Mouse (Mus musculus): ENCODE results near the gene Mlc1. TPM values are rescaled to one million over a fixed set of nuclear protein-coding genes. Genes with fewer than 3 reads are reported as not detected.

Mlc1 gene
- 0.07 TPM in 1 of 2 replicates, not detected in the other for polyA plus RNA-seq (2015; fragmentation: Nextera tagmentation; extraction: Ambion mirVana)

DNA sequence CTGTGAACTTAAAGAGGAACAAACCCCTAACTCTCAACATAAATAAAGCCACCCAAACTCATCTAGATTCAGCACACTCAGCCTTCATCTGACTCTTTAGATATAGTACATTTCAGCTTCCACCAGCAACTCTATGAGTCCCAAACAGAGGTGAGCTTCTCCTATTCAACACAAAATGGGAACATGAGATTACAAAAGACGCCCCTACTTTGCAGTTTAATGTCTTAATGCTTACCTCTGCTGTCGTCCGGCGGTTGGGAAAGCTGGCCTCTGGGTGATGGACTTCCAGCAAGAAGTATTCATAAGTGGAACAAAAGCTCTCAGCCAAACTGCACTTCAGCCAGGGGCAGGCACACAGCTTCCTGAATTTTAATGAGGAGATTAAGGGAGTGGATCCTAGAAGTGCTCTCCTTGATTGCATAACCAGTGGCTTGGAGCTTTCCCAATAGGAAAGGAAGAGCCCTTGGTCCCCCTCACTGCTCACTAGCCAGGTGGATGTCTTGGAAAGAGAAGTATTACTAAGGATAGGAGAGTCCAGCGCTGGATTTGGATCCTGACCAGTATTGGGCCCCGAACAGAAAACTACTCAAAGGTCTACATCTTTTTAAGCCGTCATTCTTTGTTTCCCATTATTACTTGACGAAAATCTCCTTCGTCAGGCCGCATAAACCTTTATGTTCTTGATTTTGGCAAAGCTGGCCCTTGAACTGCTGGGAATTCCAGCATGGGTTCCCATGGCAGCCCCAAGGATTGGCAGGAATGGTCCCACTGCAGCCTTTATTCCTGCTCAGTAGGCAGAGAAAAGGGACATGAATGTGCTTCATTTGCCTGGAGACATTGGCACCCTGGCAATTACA, at the start of gene Mlc1:
Gene Mlc1, minus strand, starts transcription at position 727 of the 857 bp plus-strand sequence.
- Histone ChIP-seq H3K4me1 (replicated peaks; ENCODE audit: insufficient read depth, low read length) (no peaks in the 10 kb centered on the region), H3K36me3 (ENCODE audit: insufficient read depth, low read length) (no peaks in the 10 kb centered on the region), H3K9ac (ENCODE audit: low read depth, low read length) (no peak within 1 kb of the TSS), H3K27ac (no peak within 1 kb of the TSS), H3K27me3 (ENCODE audit: insufficient read depth, low read length) (no peaks in the 10 kb centered on the region), H3K9me3 (replicated peaks; ENCODE audit: low read length) (no peaks in the 10 kb centered on the region), H3K4me2 (ENCODE audit: low read length) (no peak within 1 kb of the TSS), H3K4me3 (replicated peaks; ENCODE audit: low read depth, low read length) (no peak within 1 kb of the TSS)
- DNase-seq (ENCODE audit: low spot score) (no peak), ATAC-seq (replicated peaks; ENCODE audit: low FRiP score, low read depth) (no peak)
- TF ChIP-seq CTCF (IDR thresholded peaks at IDR 0.05; ENCODE audit: low read depth): no peak
- 84% methylated on average over 10 of the region's 10 CpGs for WGBS

DNA sequence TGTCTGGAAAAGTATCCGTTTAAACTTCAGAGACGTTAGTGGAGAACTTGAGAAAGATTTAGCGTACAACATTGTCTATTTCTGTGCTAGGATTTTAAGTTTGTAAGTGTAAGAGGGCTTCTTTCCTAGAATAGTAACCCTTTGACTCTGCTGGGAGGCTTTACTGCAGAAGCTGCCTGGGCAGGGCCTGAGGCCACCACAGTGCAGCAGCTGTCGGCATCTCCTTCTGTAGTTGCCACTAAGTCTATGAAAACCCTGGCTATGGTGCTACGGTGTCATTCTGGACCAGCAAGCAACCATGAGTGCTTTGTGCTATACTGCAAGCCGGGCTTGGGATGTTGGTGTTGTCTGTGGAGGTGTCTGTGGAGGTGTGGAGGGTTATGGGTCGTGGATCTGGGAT, 41.7 kb upstream of the Mlc1 start:
- WGBS: 85% methylated on average over 7 of the region's 7 CpGs
- TF ChIP-seq CTCF (IDR thresholded peaks at IDR 0.05; ENCODE audit: low read depth): no peak
- no peak for DNase-seq (ENCODE audit: low spot score)

DNA sequence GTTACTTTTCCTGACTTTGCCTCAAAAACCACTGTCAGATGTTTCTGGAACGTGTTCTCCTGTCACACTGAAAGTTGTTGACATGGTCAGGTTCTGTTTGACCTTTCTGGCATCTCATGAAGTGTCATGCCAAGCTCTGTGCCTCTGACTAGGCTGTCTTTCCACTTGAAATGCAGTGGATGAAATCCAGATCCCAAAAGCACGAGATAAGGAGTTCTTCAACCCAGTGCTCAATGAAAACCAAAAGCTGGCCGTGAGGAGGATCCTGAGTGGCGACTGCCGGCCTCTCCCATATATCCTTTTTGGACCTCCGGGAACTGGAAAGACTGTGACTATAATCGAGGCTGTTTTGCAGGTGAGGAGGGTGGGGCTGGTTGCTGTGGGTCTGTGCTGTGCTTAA, 41.3 kb upstream of the Mlc1 start:
- H3K4me2 ChIP-seq (ENCODE audit: low read length): no peak overlapping the region
- H3K27ac ChIP-seq: no peak overlapping the region
- H3K9ac ChIP-seq (ENCODE audit: low read depth, low read length): no peak overlapping the region
- H3K4me1 ChIP-seq (replicated peaks; ENCODE audit: insufficient read depth, low read length): no peaks in the 10 kb centered on the region
- H3K4me3 ChIP-seq (replicated peaks; ENCODE audit: low read depth, low read length): no peak overlapping the region
- H3K9me3 ChIP-seq (replicated peaks; ENCODE audit: low read length): no peaks in the 10 kb centered on the region
- H3K36me3 ChIP-seq (ENCODE audit: insufficient read depth, low read length): no peaks in the 10 kb centered on the region
- 80% methylated on average over 7 of the region's 7 CpGs for WGBS
- DNase-seq (ENCODE audit: low spot score) (no peak), ATAC-seq (replicated peaks; ENCODE audit: low FRiP score, low read depth) (no peak)
- TF ChIP-seq CTCF (IDR thresholded peaks at IDR 0.05; ENCODE audit: low read depth): no peak
- no peaks in the 10 kb centered on the region for H3K27me3 ChIP-seq (ENCODE audit: insufficient read depth, low read length)

More for the DNA sequence above, 41.7 kb upstream of the Mlc1 start:
- Histone ChIP-seq H3K4me3 (replicated peaks; ENCODE audit: low read depth, low read length) (no peak overlapping the region), H3K36me3 (ENCODE audit: insufficient read depth, low read length) (no peaks in the 10 kb centered on the region), H3K27me3 (ENCODE audit: insufficient read depth, low read length) (no peaks in the 10 kb centered on the region), H3K27ac (no peak overlapping the region), H3K4me2 (ENCODE audit: low read length) (no peak overlapping the region), H3K4me1 (replicated peaks; ENCODE audit: insufficient read depth, low read length) (no peaks in the 10 kb centered on the region), H3K9ac (ENCODE audit: low read depth, low read length) (no peak overlapping the region), H3K9me3 (replicated peaks; ENCODE audit: low read length) (no peaks in the 10 kb centered on the region)
- ATAC-seq (replicated peaks; ENCODE audit: low FRiP score, low read depth): no peak

DNA sequence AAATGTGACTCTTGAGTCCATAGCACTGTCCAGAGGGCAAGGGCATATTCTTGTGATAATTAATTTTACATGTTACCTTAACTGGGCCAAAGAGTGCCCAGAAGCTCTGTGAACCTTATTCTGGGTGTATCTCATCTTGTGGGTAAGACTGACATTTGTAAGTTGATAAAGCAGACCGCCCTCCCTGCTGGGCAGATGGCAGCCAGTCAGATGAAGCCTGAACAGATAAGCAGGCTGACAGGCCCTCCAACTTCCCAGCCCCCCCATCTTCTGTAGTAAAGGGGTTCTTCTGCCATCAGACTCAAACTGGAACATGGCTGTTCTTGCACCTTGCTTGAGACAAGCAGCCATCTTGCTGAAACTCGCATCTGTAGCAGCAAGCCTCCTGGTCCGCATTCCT, 37.9 kb upstream of the Mlc1 start:
- Histone ChIP-seq H3K9me3 (replicated peaks; ENCODE audit: low read length) (no peaks in the 10 kb centered on the region), H3K36me3 (ENCODE audit: insufficient read depth, low read length) (no peaks in the 10 kb centered on the region), H3K27me3 (ENCODE audit: insufficient read depth, low read length) (no peaks in the 10 kb centered on the region), H3K4me1 (replicated peaks; ENCODE audit: insufficient read depth, low read length) (no peaks in the 10 kb centered on the region), H3K4me3 (replicated peaks; ENCODE audit: low read depth, low read length) (no peak overlapping the region), H3K4me2 (ENCODE audit: low read length) (no peak overlapping the region), H3K27ac (no peak overlapping the region), H3K9ac (ENCODE audit: low read depth, low read length) (no peak overlapping the region)
- TF ChIP-seq CTCF (IDR thresholded peaks at IDR 0.05; ENCODE audit: low read depth): no peak
- 79% methylated on average over 3 of the region's 3 CpGs for WGBS
- DNase-seq (ENCODE audit: low spot score) (no peak), ATAC-seq (replicated peaks; ENCODE audit: low FRiP score, low read depth) (no peak)

DNA sequence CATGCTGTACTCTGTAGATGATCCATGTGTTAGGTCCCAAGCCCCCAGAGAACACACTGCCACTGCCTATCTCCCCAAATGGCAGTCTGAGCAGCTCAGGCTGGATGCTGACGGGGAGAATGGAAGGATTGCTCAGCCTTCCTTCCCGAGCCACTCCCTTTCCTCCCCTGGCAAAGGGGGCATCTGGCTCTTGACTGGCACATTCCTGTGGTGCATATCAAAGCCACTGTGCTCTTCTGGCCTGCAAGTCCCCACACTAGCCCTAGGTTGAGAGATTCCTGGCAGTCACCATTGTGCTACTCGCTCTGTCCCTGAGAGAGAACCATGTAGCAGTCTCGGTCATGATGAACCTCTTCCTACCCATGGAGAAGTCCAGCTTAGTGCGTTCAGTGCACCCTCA, 29.0 kb upstream of the Mlc1 start:
- no peak for DNase-seq (ENCODE audit: low spot score)
- TF ChIP-seq CTCF (IDR thresholded peaks at IDR 0.05; ENCODE audit: low read depth): no peak
- no peak overlapping the region for H3K4me2 ChIP-seq (ENCODE audit: low read length)

DNA sequence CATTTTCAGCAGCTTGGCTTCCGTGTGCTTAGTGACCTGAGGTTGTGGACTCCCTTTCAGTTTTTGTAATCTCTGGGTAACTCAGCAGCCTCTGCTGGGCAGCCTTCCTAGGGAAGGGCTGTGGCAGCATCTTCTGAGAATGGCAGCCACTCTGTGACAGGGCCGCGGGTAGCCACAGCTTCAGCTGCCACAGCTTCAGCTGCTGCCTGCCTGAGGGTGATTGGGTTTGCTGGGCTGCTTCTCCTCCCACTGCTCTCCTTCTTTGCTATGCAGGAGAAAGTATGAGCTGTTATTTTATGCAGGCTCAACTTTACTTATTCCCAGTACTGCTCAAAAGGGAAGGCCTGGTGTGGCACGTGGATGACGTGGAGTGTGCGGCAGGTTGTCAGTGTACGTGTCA, 28.2 kb upstream of the Mlc1 start:
- WGBS: 90% methylated on average over 7 of the region's 7 CpGs
- H3K9me3 ChIP-seq (replicated peaks; ENCODE audit: low read length): no peaks in the 10 kb centered on the region
- ATAC-seq (replicated peaks; ENCODE audit: low FRiP score, low read depth): no peak

More for the DNA sequence above, 29.0 kb upstream of the Mlc1 start:
- no peak for ATAC-seq (replicated peaks; ENCODE audit: low FRiP score, low read depth)
- no peaks in the 10 kb centered on the region for H3K9me3 ChIP-seq (replicated peaks; ENCODE audit: low read length)
- H3K4me3 ChIP-seq (replicated peaks; ENCODE audit: low read depth, low read length): no peak overlapping the region
- no peak overlapping the region for H3K27ac ChIP-seq
- H3K9ac ChIP-seq (ENCODE audit: low read depth, low read length): no peak overlapping the region
- H3K36me3 ChIP-seq (ENCODE audit: insufficient read depth, low read length): no peaks in the 10 kb centered on the region
- 76% methylated on average over 5 of the region's 5 CpGs for WGBS
- H3K27me3 ChIP-seq (ENCODE audit: insufficient read depth, low read length): no peaks in the 10 kb centered on the region
- H3K4me1 ChIP-seq (replicated peaks; ENCODE audit: insufficient read depth, low read length): no peaks in the 10 kb centered on the region

More for the DNA sequence above, 28.2 kb upstream of the Mlc1 start:
- no peak for DNase-seq (ENCODE audit: low spot score)
- Histone ChIP-seq H3K4me2 (ENCODE audit: low read length) (no peak overlapping the region), H3K36me3 (ENCODE audit: insufficient read depth, low read length) (no peaks in the 10 kb centered on the region), H3K4me1 (replicated peaks; ENCODE audit: insufficient read depth, low read length) (no peaks in the 10 kb centered on the region), H3K9ac (ENCODE audit: low read depth, low read length) (no peak overlapping the region), H3K27me3 (ENCODE audit: insufficient read depth, low read length) (no peaks in the 10 kb centered on the region), H3K4me3 (replicated peaks; ENCODE audit: low read depth, low read length) (no peak overlapping the region), H3K27ac (no peak overlapping the region)
- no peak for TF ChIP-seq CTCF (IDR thresholded peaks at IDR 0.05; ENCODE audit: low read depth)

All from kidney, postnatal 0 days (tissue).